Mouse (Mus musculus): ENCODE results near the gene Taok3. TPM values are rescaled to one million over a fixed set of nuclear protein-coding genes. Genes with fewer than 3 reads are reported as not detected.

The Taok3 gene
- polyA plus RNA-seq, 1 experiment from 2014 or later: 33.5 TPM

- no peak for ATAC-seq (ENCODE audit: low read depth)
- H3K9me3 ChIP-seq (ENCODE audit: control insufficient read depth, low read length): no peaks in the 10 kb centered on the region
- H3K36me3 ChIP-seq (ENCODE audit: control insufficient read depth, insufficient read depth, low read length): no peaks in the 10 kb centered on the region
- H3K27me3 ChIP-seq (ENCODE audit: control insufficient read depth, insufficient read depth, low read depth, low read length): no peaks in the 10 kb centered on the region
- H3K9ac ChIP-seq (ENCODE audit: low read length): peak overlapping the region; percentile 58; the same call in 1 of the 2 replicates
- peak overlapping the region; percentile 13 for H3K4me2 ChIP-seq (ENCODE audit: low read depth, low read length)
- WGBS: 28% methylated on average over 3 of the region's 3 CpGs
- peak overlapping the region; percentile 97 for H3K27ac ChIP-seq (ENCODE audit: low read length)
- H3K4me3 ChIP-seq (ENCODE audit: low read length): peak overlapping the region; percentile 12; the same call in 1 of the 2 replicates
- peaks cover 37% of the 10 kb centered on the region for H3K4me1 ChIP-seq (replicated peaks; ENCODE audit: control insufficient read depth, insufficient read depth, low read length)
Measured at GRCm38 (mm10) chr5:117134889-117135456, 15.0 kb downstream of the Taok3 start.

GRCm38 (mm10) chr5:117135869-117136268 is 15.9 kb downstream of the Taok3 start:
- Histone ChIP-seq H3K27me3 (ENCODE audit: control insufficient read depth, insufficient read depth, low read depth, low read length) (no peaks in the 10 kb centered on the region), H3K4me2 (ENCODE audit: low read depth, low read length) (peak overlapping the region; percentile 13), H3K4me3 (ENCODE audit: low read length) (peak overlapping the region; percentile 12; the same call in 1 of the 2 replicates), H3K4me1 (replicated peaks; ENCODE audit: control insufficient read depth, insufficient read depth, low read length) (peaks cover 37% of the 10 kb centered on the region), H3K9ac (ENCODE audit: low read length) (peak overlapping the region; percentile 58; the same call in 1 of the 2 replicates), H3K36me3 (ENCODE audit: control insufficient read depth, insufficient read depth, low read length) (no peaks in the 10 kb centered on the region), H3K9me3 (ENCODE audit: control insufficient read depth, low read length) (no peaks in the 10 kb centered on the region), H3K27ac (ENCODE audit: low read length) (peak overlapping the region; percentile 97)
- peak; percentile 24; the same call in 1 of the 2 replicates for ATAC-seq (ENCODE audit: low read depth)
- 6% methylated on average over 9 of the region's 9 CpGs for WGBS

DNA sequence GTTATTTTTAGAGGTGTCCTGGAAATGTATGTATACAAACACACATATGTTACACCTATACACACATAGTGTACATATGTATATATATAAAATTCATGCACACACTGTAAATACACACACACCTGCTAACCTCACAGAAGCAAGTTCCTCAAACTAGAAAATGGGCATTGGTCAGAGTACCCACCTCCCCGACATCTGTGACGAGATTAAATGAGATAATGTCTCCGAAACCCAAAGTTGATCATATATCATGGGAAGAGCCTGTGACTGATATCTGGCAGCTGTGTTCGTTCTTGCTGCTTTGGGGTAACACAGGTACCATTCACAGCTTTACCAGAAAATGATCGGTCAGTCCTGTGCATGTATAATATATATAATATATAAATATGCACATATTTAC is 16.6 kb downstream of the Taok3 start:
- Histone ChIP-seq H3K27ac (ENCODE audit: low read length) (no peak overlapping the region), H3K4me2 (ENCODE audit: low read depth, low read length) (no peak overlapping the region), H3K27me3 (ENCODE audit: control insufficient read depth, insufficient read depth, low read depth, low read length) (no peaks in the 10 kb centered on the region), H3K9me3 (ENCODE audit: control insufficient read depth, low read length) (no peaks in the 10 kb centered on the region), H3K4me3 (ENCODE audit: low read length) (no peak overlapping the region), H3K9ac (ENCODE audit: low read length) (no peak overlapping the region), H3K4me1 (replicated peaks; ENCODE audit: control insufficient read depth, insufficient read depth, low read length) (peaks cover 37% of the 10 kb centered on the region), H3K36me3 (ENCODE audit: control insufficient read depth, insufficient read depth, low read length) (no peaks in the 10 kb centered on the region)
- WGBS: 65% methylated on average over 5 of the region's 5 CpGs
- ATAC-seq (ENCODE audit: low read depth): no peak

DNA sequence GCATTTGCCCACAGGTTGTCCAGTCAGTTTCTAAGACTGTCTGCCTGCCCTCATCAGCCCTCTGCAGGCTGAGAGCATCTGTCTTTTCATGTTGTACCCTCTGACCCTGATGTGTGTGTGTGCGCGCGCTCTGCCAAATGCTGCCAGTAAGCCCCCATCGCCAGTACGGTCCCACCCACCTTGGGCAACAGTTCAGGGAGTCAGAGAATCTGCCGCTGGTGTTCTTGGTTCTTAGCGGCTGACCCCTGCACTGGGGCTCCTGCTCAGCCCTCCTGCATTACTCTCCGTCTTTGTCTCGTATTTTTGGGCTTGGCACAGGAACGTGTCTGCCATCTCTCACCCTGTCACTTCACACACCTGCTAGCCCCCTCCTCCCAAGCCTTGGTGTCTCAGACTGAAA is 17.1 kb downstream of the Taok3 start:
- no peaks in the 10 kb centered on the region for H3K9me3 ChIP-seq (ENCODE audit: control insufficient read depth, low read length)
- H3K4me1 ChIP-seq (replicated peaks; ENCODE audit: control insufficient read depth, insufficient read depth, low read length): peaks cover 37% of the 10 kb centered on the region
- ATAC-seq (ENCODE audit: low read depth): no peak
- no peaks in the 10 kb centered on the region for H3K27me3 ChIP-seq (ENCODE audit: control insufficient read depth, insufficient read depth, low read depth, low read length)
- no peak overlapping the region for H3K4me2 ChIP-seq (ENCODE audit: low read depth, low read length)
- 31% methylated on average over 10 of the region's 10 CpGs for WGBS
- H3K9ac ChIP-seq (ENCODE audit: low read length): no peak overlapping the region
- H3K27ac ChIP-seq (ENCODE audit: low read length): no peak overlapping the region; the same call in 1 of the 2 replicates
- no peak overlapping the region for H3K4me3 ChIP-seq (ENCODE audit: low read length)
- H3K36me3 ChIP-seq (ENCODE audit: control insufficient read depth, insufficient read depth, low read length): no peaks in the 10 kb centered on the region

DNA sequence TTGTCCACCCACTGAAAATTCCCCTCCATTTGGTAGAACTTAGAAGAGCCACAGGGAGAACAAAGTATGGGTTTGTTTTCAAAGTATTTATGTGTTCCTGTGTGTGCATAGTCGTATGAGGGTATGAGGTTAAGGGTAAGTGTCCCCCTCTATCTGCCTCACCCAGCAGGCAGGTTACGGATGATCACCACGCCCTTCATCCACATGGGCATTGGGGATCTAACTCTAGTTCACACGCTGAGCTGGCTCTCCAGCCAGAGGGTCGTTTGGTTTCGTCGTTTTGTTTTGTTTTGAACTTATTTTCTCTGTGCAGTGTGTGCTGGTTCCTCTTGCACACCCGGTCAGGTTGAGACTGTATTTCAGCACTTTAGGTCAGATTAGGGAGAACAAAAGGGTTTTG is 17.7 kb downstream of the Taok3 start:
- Histone ChIP-seq H3K4me1 (replicated peaks; ENCODE audit: control insufficient read depth, insufficient read depth, low read length) (peaks cover 37% of the 10 kb centered on the region), H3K9me3 (ENCODE audit: control insufficient read depth, low read length) (no peaks in the 10 kb centered on the region), H3K4me2 (ENCODE audit: low read depth, low read length) (no peak overlapping the region), H3K36me3 (ENCODE audit: control insufficient read depth, insufficient read depth, low read length) (no peaks in the 10 kb centered on the region), H3K27me3 (ENCODE audit: control insufficient read depth, insufficient read depth, low read depth, low read length) (no peaks in the 10 kb centered on the region), H3K4me3 (ENCODE audit: low read length) (no peak overlapping the region), H3K9ac (ENCODE audit: low read length) (no peak overlapping the region), H3K27ac (ENCODE audit: low read length) (no peak overlapping the region; the same call in 1 of the 2 replicates)
- ATAC-seq (ENCODE audit: low read depth): no peak
- WGBS: 60% methylated on average over 8 of the region's 8 CpGs

DNA sequence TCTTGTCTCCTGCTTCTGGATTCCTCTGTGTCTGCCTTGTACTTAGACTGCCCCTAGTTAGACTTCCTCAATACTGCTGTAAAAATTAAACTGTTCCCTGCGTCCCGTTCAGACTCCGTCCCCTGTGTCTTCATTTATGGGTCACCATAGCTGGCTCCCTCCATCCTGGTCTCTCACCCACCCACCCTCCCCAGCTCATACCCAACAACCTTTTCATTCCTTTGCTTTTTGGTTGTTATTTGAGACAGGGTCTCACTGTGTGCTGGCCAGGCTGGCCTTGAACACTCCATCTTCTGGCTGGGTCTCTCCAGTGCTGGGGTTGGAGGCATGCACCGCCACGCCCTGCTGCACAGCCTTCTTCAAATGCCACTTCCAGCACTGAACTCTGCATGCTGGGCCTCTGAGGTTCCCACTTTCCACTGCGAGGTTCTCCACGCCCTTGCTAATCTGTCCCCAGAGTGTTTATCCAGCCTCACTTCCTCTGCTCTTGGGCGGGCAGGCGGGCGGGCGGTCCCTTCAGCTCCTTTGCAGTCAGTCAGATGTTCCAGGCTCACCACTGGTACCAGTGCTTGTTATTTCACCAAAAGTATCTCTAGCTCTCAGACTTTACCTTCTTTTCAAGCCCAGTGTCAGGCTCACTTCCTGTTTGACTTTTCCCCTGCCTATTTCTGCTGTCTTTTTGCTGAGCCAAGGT is 18.5 kb downstream of the Taok3 start:
- peaks cover 37% of the 10 kb centered on the region for H3K4me1 ChIP-seq (replicated peaks; ENCODE audit: control insufficient read depth, insufficient read depth, low read length)
- 38% methylated on average over 11 of the region's 11 CpGs for WGBS
- H3K4me2 ChIP-seq (ENCODE audit: low read depth, low read length): no peak overlapping the region
- H3K27ac ChIP-seq (ENCODE audit: low read length): peak overlapping the region; percentile 33
- no peak overlapping the region; the same call in 1 of the 2 replicates for H3K9ac ChIP-seq (ENCODE audit: low read length)
- H3K9me3 ChIP-seq (ENCODE audit: control insufficient read depth, low read length): no peaks in the 10 kb centered on the region
- peak; percentile 54 for ATAC-seq (ENCODE audit: low read depth)
- no peaks in the 10 kb centered on the region for H3K27me3 ChIP-seq (ENCODE audit: control insufficient read depth, insufficient read depth, low read depth, low read length)
- no peak overlapping the region for H3K4me3 ChIP-seq (ENCODE audit: low read length)
- H3K36me3 ChIP-seq (ENCODE audit: control insufficient read depth, insufficient read depth, low read length): no peaks in the 10 kb centered on the region

DNA sequence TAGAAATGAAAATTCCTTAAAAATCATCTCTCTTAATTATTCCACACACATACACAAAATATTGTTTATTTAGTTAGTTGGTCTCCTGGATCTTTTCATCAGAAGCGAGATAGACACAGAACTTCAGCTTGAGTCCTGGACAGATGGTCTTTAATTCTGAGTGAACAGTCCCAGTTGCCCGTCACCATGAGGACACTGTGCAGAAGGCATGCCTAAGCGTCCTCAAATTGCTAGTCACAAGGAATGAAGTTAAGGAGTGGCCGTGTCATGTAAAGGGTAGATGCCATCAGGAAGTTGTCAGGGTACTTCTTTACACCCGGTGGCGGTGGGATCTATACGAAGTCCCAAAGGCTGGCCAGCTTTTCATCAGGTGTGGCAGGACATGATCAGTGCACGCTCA is 19.9 kb downstream of the Taok3 start:
- Histone ChIP-seq H3K27me3 (ENCODE audit: control insufficient read depth, insufficient read depth, low read depth, low read length) (no peaks in the 10 kb centered on the region), H3K9ac (ENCODE audit: low read length) (no peak overlapping the region), H3K27ac (ENCODE audit: low read length) (no peak overlapping the region), H3K4me2 (ENCODE audit: low read depth, low read length) (no peak overlapping the region), H3K4me3 (ENCODE audit: low read length) (no peak overlapping the region), H3K36me3 (ENCODE audit: control insufficient read depth, insufficient read depth, low read length) (no peaks in the 10 kb centered on the region), H3K9me3 (ENCODE audit: control insufficient read depth, low read length) (no peaks in the 10 kb centered on the region), H3K4me1 (replicated peaks; ENCODE audit: control insufficient read depth, insufficient read depth, low read length) (peaks cover 29% of the 10 kb centered on the region)
- ATAC-seq (ENCODE audit: low read depth): no peak
- WGBS: 60% methylated on average over 8 of the region's 8 CpGs

- H3K27ac ChIP-seq (ENCODE audit: low read length): no peak overlapping the region
- no peaks in the 10 kb centered on the region for H3K27me3 ChIP-seq (ENCODE audit: control insufficient read depth, insufficient read depth, low read depth, low read length)
- H3K36me3 ChIP-seq (ENCODE audit: control insufficient read depth, insufficient read depth, low read length): no peaks in the 10 kb centered on the region
- H3K4me2 ChIP-seq (ENCODE audit: low read depth, low read length): no peak overlapping the region
- no peak overlapping the region for H3K9ac ChIP-seq (ENCODE audit: low read length)
- peaks cover 23% of the 10 kb centered on the region for H3K4me1 ChIP-seq (replicated peaks; ENCODE audit: control insufficient read depth, insufficient read depth, low read length)
- no peak overlapping the region for H3K4me3 ChIP-seq (ENCODE audit: low read length)
- no peak for ATAC-seq (ENCODE audit: low read depth)
- H3K9me3 ChIP-seq (ENCODE audit: control insufficient read depth, low read length): no peaks in the 10 kb centered on the region
- WGBS: 62% methylated on average over 7 of the region's 7 CpGs
Measured at GRCm38 (mm10) chr5:117140374-117140773, 20.4 kb downstream of the Taok3 start.

DNA sequence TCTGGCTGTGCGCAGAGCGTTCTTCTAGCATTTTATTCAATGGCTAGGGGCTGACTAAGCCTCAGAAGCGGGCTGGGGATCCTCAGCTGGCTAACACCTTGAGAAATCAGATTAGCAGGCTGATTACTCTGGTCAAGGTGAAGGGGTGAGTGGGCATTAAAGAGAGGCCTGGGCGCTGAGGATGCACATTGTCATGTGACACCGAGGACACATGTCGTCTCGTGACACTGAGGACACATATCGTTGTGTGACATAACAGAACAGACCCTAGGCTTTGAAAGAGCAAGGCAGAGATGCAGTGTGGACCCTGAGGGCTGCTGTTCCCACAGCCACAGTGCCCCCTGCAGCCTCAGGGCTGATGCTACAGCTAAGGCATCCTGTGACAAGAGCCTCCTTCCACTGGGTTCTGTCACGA is 23.8 kb downstream of the Taok3 start:
- H3K9me3 ChIP-seq (ENCODE audit: control insufficient read depth, low read length): peaks cover 3% of the 10 kb centered on the region; the same call in 1 of the 2 replicates
- H3K9ac ChIP-seq (ENCODE audit: low read length): no peak overlapping the region
- WGBS: 43% methylated on average over 9 of the region's 9 CpGs
- ATAC-seq (ENCODE audit: low read depth): peak; percentile 59
- no peak overlapping the region for H3K4me3 ChIP-seq (ENCODE audit: low read length)
- no peaks in the 10 kb centered on the region for H3K36me3 ChIP-seq (ENCODE audit: control insufficient read depth, insufficient read depth, low read length)
- peaks cover 4% of the 10 kb centered on the region; the same call in 1 of the 2 replicates for H3K4me1 ChIP-seq (replicated peaks; ENCODE audit: control insufficient read depth, insufficient read depth, low read length)
- no peak overlapping the region for H3K4me2 ChIP-seq (ENCODE audit: low read depth, low read length)
- no peaks in the 10 kb centered on the region for H3K27me3 ChIP-seq (ENCODE audit: control insufficient read depth, insufficient read depth, low read depth, low read length)
- H3K27ac ChIP-seq (ENCODE audit: low read length): no peak overlapping the region
